Mouse (Mus musculus) embryo, embryonic 11 days (tissue): ENCODE data around the gene Igf1.

ENCODE experiments used
- DNase-seq: peaks from one replicate; pipeline ENCODE4 v3.0.0-alpha.2; 2015

Igf1 gene

GRCm38 (mm10) chr10:87858013-87858806 is at the start of gene Igf1:
TSS of gene Igf1 (plus strand) at chr10:87858265.
- DNase-seq: peak; percentile 39

GRCm38 (mm10) chr10:87812157-87813072 is 45.6 kb upstream of the Igf1 start:
- DNase-seq: peak; percentile 77

GRCm38 (mm10) chr10:87813073-87813590 is 44.9 kb upstream of the Igf1 start:
- DNase-seq: peak; percentile 39

- DNase-seq: no peak
These were observed 41.2 kb upstream of the Igf1 start for GRCm38 (mm10) chr10:87816861-87817260.

DNA sequence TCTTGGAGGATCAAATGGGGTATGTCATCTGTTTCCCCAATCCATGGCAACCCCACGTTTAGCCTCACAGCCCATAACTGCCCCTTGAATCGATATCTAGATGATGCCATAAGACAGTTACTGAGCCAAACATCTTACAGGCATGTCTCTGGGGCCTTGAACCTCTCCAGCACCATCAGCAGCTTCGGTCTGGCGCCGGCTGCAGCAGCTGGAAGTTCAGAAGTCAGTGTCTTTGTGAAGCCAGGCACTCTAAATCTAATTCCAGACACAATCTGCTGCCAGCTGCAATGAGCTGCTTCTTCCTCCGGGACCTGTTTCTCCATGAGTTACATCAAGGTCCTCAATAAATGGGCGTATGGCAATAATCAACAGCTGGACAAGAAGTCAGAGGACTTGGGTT is 40.3 kb upstream of the Igf1 start:
- no peak for DNase-seq

GRCm38 (mm10) chr10:87821906-87822305 is 36.2 kb upstream of the Igf1 start:
- DNase-seq: no peak

DNA sequence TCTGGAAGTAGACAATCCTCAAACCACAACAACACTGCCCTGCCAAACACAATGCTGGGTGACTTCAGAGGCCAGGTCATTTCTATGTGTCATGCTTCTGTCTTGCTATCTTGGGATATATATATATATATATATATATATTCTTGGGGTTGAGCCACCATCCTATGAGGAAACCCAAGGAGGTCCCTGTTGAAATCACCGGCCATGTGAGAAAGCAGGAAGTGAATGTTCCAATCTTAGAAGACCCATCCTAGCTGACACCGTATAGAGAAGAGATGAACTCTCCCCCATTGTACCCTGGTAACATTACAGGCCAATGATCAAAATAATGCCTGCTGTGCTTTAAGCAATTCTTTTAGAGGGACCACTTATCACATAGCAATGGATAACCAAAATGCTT is 28.1 kb upstream of the Igf1 start:
- DNase-seq: no peak

DNA sequence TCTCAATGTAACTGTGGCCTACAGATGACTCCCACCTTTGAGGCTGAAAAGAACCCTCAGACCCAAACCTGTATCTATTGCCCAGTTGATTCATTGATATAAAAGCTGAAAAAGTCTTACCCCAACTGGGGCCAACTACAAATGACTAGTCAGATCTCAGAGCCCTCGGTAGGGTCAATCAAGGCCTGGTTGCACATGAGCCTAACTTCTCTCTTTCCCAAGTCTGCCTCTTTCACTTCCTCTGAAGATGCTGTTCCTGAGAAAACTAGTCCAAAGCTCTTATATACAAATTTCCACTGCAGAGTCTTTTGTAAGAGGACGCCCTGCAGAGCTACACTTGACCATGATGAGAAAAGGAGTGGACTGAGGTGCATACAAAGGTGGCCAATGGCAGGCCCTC is 27.4 kb upstream of the Igf1 start:
- DNase-seq: no peak

DNA sequence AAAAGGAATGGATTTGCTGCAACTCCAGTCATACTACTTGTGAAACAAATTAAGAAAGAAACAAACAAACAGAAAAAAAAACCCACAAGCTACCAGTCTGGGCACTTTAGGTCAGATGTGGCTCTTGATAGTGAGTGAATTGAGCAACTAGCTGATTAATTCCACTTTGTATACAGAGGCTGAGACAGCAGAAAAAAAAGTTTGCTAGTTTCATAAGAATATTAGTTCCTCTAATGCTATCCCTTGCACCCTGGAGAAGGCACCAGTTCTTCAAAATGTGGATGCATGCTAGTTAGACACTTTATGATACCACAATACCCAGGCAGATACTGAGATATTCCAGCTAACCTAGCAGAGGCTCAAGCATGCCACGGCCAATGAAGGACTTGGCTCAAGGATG is 26.0 kb upstream of the Igf1 start:
- no peak for DNase-seq

- no peak for DNase-seq
These were observed 18.6 kb upstream of the Igf1 start for GRCm38 (mm10) chr10:87839454-87839853.

GRCm38 (mm10) chr10:87842501-87842900 is 15.6 kb upstream of the Igf1 start:
- DNase-seq: no peak

GRCm38 (mm10) chr10:87844917-87845552 is 13.0 kb upstream of the Igf1 start:
- DNase-seq: peak; percentile 63

DNA sequence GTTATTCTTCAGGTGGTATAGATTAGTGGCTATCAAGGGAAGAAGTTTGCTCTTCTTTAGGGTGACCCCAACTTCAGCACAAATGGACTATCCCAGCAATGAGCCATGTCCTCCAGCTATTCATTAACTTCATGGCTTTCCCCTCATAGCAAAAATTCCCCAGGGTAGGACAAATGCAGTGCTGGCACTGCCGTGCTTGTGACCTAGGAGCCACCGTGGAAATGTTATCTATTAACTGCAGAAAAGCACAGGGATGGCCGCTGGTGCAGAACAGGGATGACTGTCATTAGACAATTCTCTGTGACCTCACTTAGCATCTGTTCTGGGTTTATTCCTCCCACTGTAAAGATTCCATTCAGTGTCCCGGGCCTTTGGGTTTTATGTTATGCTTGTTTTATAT is 10.2 kb upstream of the Igf1 start:
- DNase-seq: no peak

GRCm38 (mm10) chr10:87848419-87848818 is 9.6 kb upstream of the Igf1 start:
- no peak for DNase-seq

DNA sequence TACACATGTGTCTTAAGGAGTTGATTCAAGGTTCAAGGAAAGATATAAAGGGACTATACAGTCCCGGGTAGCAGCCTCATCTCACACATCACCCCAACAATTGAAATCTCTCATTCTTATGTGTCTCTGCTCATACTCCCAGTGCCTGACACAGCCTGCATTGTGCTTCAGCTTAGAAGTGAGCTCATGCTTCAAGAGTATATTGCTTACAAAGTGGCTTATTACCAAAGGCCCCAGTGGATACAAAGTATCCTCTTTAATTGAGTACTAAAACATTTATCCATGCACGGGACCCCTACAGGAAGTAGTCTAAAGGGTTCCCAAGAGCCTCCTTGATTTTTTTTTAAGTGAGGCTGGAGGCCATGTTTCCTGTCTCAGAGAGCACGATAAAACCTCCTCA is 6.6 kb upstream of the Igf1 start:
- no peak for DNase-seq

GRCm38 (mm10) chr10:87854408-87854807 is 3.7 kb upstream of the Igf1 start:
- DNase-seq: peak; percentile 85

GRCm38 (mm10) chr10:87855423-87856122 is 2.5 kb upstream of the Igf1 start:
- no peak for DNase-seq

GRCm38 (mm10) chr10:87857215-87857955 is 680 bp upstream of the Igf1 start:
- no peak for DNase-seq

DNA sequence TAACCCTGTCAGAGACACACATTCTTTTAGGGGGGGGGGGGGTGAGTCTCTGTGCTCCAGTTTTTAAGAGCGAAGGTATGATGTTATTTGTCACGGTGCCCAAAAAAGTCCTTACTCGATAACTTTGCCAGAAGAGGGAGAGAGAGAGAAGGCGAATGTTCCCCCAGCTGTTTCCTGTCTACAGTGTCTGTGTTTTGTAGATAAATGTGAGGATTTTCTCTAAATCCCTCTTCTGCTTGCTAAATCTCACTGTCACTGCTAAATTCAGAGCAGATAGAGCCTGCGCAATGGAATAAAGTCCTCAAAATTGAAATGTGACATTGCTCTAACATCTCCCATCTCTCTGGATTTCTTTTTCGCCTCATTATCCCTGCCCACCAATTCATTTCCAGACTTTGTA is 874 bp downstream of the Igf1 start:
- peak; percentile 50 for DNase-seq

DNA sequence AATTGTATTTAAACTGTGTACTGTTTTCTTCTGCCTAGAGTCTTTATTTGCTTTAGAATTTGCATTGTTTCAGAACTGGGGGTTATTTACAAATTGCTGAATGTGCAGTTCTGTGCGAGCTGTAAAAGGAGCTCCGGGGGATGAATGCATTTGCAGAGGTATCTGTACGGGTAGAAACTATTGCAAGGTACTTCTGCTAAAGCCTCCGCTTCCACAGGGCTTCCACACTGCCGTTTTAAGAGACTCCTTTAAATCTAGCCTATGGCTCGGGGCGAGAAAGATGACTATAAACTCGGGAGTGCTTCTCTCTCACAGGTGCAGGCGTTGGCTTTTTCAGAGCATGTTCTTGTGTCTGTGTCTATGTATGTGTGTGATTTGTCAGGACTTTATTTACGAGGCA is 1.4 kb downstream of the Igf1 start:
- peak; percentile 44 for DNase-seq

DNA sequence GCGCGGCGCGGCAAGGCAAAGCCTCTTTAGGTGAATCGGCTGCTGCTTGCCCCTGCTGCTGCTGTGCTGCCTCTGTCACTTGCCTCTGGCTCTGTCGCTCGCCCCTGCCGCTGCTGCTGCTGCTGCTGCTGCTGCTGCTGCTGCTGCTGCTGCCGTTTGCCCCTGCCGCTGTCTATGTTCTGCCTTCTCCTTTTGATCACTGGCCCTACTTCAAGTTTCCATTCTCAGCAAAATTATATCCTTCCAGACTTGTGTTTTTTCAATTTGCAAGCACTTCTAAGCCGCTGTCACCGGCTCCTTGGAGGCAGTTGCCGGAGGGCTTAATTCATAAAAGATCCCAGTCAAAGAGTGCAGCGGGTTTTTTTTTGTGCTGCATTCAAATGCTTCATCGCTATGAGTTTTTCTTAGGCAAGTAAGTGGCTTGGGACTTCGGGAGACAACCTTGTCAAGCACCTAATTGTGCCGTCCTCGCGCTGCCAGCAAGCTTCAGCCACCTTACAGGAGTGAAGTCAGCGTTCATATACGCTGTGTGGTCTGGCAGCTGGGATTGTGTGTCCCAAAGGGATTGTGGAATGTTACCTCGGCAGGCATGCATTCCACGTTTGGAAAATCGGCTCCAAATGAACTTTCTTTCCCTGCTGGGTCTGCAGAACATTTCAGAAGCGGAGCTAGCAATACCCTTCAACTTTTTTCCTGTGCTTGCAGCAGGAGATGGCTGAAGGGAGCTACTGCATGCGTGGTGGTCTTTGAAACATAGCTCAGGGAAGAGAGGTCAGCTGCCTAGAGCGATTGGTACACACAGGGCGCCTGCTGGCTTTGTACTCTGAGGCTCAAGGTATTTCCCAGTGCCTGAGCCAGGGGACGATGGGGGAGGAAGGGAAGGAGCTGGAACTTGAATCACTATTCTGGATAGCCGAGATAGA is 2.4 kb downstream of the Igf1 start:
- peak; percentile 80 for DNase-seq
